Mouse (Mus musculus): ENCODE measurements around the gene Pax2.

GRCm38 (mm10) chr19:44747471-44747870 lies 8.4 kb upstream of the Pax2 start:
- TF ChIP-seq EP300 (IDR thresholded peaks at IDR 0.05; ENCODE audit: low read depth) (no peak), CTCF (IDR thresholded peaks at IDR 0.05; ENCODE audit: low read depth) (no peak)

Measured in heart, postnatal 0 days (tissue).